8 mouse cellular contexts compared by ENCODE assay signal in the genomic region with DNA sequence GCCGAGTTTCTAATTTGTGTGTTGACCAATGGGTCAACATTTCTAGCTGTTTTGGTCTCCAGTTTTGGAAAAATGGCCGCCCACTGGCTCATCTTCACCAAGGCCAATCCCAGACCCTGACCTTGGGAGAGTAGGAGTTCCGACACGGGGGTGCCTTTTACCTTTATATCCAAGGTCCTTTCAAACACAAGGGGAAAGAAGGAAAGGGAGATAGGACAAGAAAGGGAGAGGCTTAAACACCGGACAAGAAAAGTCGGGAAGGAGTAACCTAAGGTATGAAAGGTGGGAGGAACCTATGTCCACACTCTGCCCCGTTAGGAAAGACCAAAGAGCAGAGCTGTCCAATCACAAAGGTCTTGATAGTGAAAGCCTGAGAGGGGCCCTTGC. TPM values are rescaled to one million over a fixed set of nuclear protein-coding genes. Genes with fewer than 3 reads are reported as not detected.
DNase-seq lines count a peak whose midpoint lies in the region; ATAC-seq and TF ChIP-seq lines count a peak whose summit lies in the region.

No protein-coding gene starts in this region.

- ATAC-seq in heart, embryonic 13.5 days (ENCODE audit: extremely low read depth, insufficient number of reproducible peaks, low FRiP score, low TSS enrichment), result no peak
- ATAC-seq in stomach, embryonic 14.5 days (ENCODE audit: insufficient number of reproducible peaks, insufficient read depth, low FRiP score, low read depth), result no peak

- peak overlapping the region; percentile 67 for H3K4me3 ChIP-seq in ES-Bruce4 (ENCODE audit: low read depth, low read length)
- peak overlapping the region; percentile 69 for H3K4me3 ChIP-seq in heart, embryonic 13.5 days
- H3K4me3 ChIP-seq in stomach, embryonic 14.5 days (ENCODE audit: low read depth, low read length), result peak overlapping the region; percentile 65

- peaks cover 3% of the 10 kb centered on the region for H3K4me1 ChIP-seq in ES-Bruce4 (ENCODE audit: control insufficient read depth, insufficient read depth, low read length)
- peaks cover 42% of the 10 kb centered on the region for H3K4me1 ChIP-seq in heart, embryonic 13.5 days
- H3K4me1 ChIP-seq in stomach, embryonic 14.5 days (ENCODE audit: control insufficient read depth, insufficient read depth, low read length), result peaks cover 12% of the 10 kb centered on the region; the same call in 1 of the 2 replicates

- TF ChIP-seq EP300 in ES-Bruce4 (IDR thresholded peaks at IDR 0.05; ENCODE audit: insufficient read depth, low read depth, low read length), result no peak

- H3K27me3 ChIP-seq in ES-Bruce4 (ENCODE audit: control insufficient read depth, insufficient read depth, low read length, poor library complexity, severe bottlenecking), result no peaks in the 10 kb centered on the region
- no peaks in the 10 kb centered on the region for H3K27me3 ChIP-seq in heart, embryonic 13.5 days (replicated peaks)
- H3K27me3 ChIP-seq in stomach, embryonic 14.5 days (ENCODE audit: control insufficient read depth, insufficient read depth, low read length), result no peaks in the 10 kb centered on the region

- H3K9ac ChIP-seq in ES-Bruce4 (ENCODE audit: low read depth, poor library complexity, severe bottlenecking), result peak overlapping the region; percentile 70
- H3K9ac ChIP-seq in heart, embryonic 13.5 days, result peak overlapping the region; percentile 91
- peak overlapping the region; percentile 87 for H3K9ac ChIP-seq in stomach, embryonic 14.5 days (replicated peaks; ENCODE audit: low read depth, low read length)

- 18% methylated on average over 7 of the region's 7 CpGs for whole genome bisulfite sequencing in heart, embryonic 13.5 days
- WGBS in stomach, embryonic 14.5 days, result 18% methylated on average over 7 of the region's 7 CpGs

- H3K36me3 ChIP-seq in ES-Bruce4 (ENCODE audit: control insufficient read depth, insufficient read depth, low read length, poor library complexity, severe bottlenecking), result no peaks in the 10 kb centered on the region
- H3K36me3 ChIP-seq in heart, embryonic 13.5 days, result peaks cover 48% of the 10 kb centered on the region
- H3K36me3 ChIP-seq in stomach, embryonic 14.5 days (ENCODE audit: control insufficient read depth, insufficient read depth, low read length), result peaks cover 18% of the 10 kb centered on the region

- no peak for TF ChIP-seq CTCF in ES-Bruce4 (IDR thresholded peaks at IDR 0.05; ENCODE audit: low read depth, low read length)

- no peaks in the 10 kb centered on the region for H3K9me3 ChIP-seq in ES-Bruce4 (replicated peaks; ENCODE audit: control insufficient read depth, insufficient read depth, low read length, poor library complexity, severe bottlenecking)
- no peaks in the 10 kb centered on the region for H3K9me3 ChIP-seq in heart, embryonic 13.5 days
- no peaks in the 10 kb centered on the region for H3K9me3 ChIP-seq in stomach, embryonic 14.5 days (ENCODE audit: control insufficient read depth, low read depth, low read length)

- peak overlapping the region; percentile 79 for H3K27ac ChIP-seq in ES-Bruce4 (ENCODE audit: insufficient read depth, low read length)
- H3K27ac ChIP-seq in heart, embryonic 13.5 days (replicated peaks), result peak overlapping the region; percentile 99
- peak overlapping the region; percentile 97 for H3K27ac ChIP-seq in stomach, embryonic 14.5 days (ENCODE audit: low read length)

- H3K4me2 ChIP-seq in heart, embryonic 13.5 days, result peak overlapping the region; percentile 84
- H3K4me2 ChIP-seq in stomach, embryonic 14.5 days (replicated peaks; ENCODE audit: low read depth, low read length), result peak overlapping the region; percentile 60

- no peak for TF ChIP-seq POLR2A in ES-Bruce4 (IDR thresholded peaks at IDR 0.05; ENCODE audit: insufficient read depth, low read length)

- peak; percentile 12 for DNase-seq in embryo, embryonic 10 days (ENCODE audit: low spot score)
- no peak for DNase-seq in embryo, embryonic 9.5 days (ENCODE audit: extremely low spot score)
- peak; percentile 23 for DNase-seq in liver
- no peak for DNase-seq in right cerebral cortex, postnatal 14 days
- no peak for DNase-seq in adrenal gland, postnatal 10 days

RNA-seq across cellular contexts. Expression of a gene that starts 0.5 kb away (rescaled TPM):
- polyA plus RNA-seq in ES-Bruce4 (2011; ENCODE audit: insufficient read depth, insufficient read length, low read depth, missing spikeins), result 88.6 and 102 TPM in 2 replicates
- 110 and 112 TPM in 2 replicates for polyA plus RNA-seq in heart, embryonic 13.5 days (2015; fragmentation: Nextera tagmentation; extraction: Ambion mirVana)
- 136 and 143 TPM in 2 replicates for polyA plus RNA-seq in stomach, embryonic 14.5 days (2014; fragmentation: Nextera tagmentation; extraction: Ambion mirVana)
- total RNA-seq in adrenal gland, postnatal 10 days (2021), result 10 to 100 TPM; 60.2 to 62.6 TPM

RNA-seq across cellular contexts. Expression of a gene that starts 14.3 kb away (rescaled TPM):
- 13.5 and 14.7 TPM in 2 replicates for polyA plus RNA-seq in ES-Bruce4 (2011; ENCODE audit: insufficient read depth, insufficient read length, low read depth, missing spikeins)
- 12.0 and 12.5 TPM in 2 replicates for polyA plus RNA-seq in heart, embryonic 13.5 days (2015; fragmentation: Nextera tagmentation; extraction: Ambion mirVana)
- 18.2 and 18.4 TPM in 2 replicates for polyA plus RNA-seq in stomach, embryonic 14.5 days (2014; fragmentation: Nextera tagmentation; extraction: Ambion mirVana)
- total RNA-seq in adrenal gland, postnatal 10 days (2021), result 10 to 100 TPM; 37.8 to 47.6 TPM

RNA-seq across cellular contexts. Expression of a gene that starts 26.4 kb away (rescaled TPM):
- polyA plus RNA-seq in ES-Bruce4 (2011; ENCODE audit: insufficient read depth, insufficient read length, low read depth, missing spikeins), result not detected in 2 replicates
- polyA plus RNA-seq in heart, embryonic 13.5 days (2015; fragmentation: Nextera tagmentation; extraction: Ambion mirVana), result not detected in 2 replicates
- not detected in 2 replicates for polyA plus RNA-seq in stomach, embryonic 14.5 days (2014; fragmentation: Nextera tagmentation; extraction: Ambion mirVana)
- total RNA-seq in adrenal gland, postnatal 10 days (2021), result 100 to 1,000 TPM in 1 of 2 experiments, 1 to 10 TPM in 1; 1.6 to 106 TPM

RNA-seq across cellular contexts. Expression of a gene that starts 32.1 kb away (rescaled TPM):
- not detected in 2 replicates for polyA plus RNA-seq in ES-Bruce4 (2011; ENCODE audit: insufficient read depth, insufficient read length, low read depth, missing spikeins)
- polyA plus RNA-seq in heart, embryonic 13.5 days (2015; fragmentation: Nextera tagmentation; extraction: Ambion mirVana), result not detected in 2 replicates
- not detected in 2 replicates for polyA plus RNA-seq in stomach, embryonic 14.5 days (2014; fragmentation: Nextera tagmentation; extraction: Ambion mirVana)
- 10 to 100 TPM in 1 of 2 experiments, not detected in 1; 24.0 TPM for total RNA-seq in adrenal gland, postnatal 10 days (2021)

RNA-seq across cellular contexts. Expression of a gene that starts 38.1 kb away (rescaled TPM):
- 1.0 and 1.4 TPM in 2 replicates for polyA plus RNA-seq in ES-Bruce4 (2011; ENCODE audit: insufficient read depth, insufficient read length, low read depth, missing spikeins)
- not detected in 2 replicates for polyA plus RNA-seq in heart, embryonic 13.5 days (2015; fragmentation: Nextera tagmentation; extraction: Ambion mirVana)
- polyA plus RNA-seq in stomach, embryonic 14.5 days (2014; fragmentation: Nextera tagmentation; extraction: Ambion mirVana), result 0.45 TPM in 1 of 2 replicates, not detected in the other
- total RNA-seq in adrenal gland, postnatal 10 days (2021), result 10 to 100 TPM in 1 of 2 experiments, under 1 TPM in 1; 0.67 to 16.9 TPM

Comparison
In these comparisons a context has a peak if more than half of its experiments do, and no peak if none do; other contexts are left out.
1. DNase-seq: peak in embryo, embryonic 10 days (single experiment) and liver (single experiment); none in embryo, embryonic 9.5 days (single experiment), right cerebral cortex, postnatal 14 days (single experiment) and adrenal gland, postnatal 10 days (single experiment).
2. Peak in every context shown above with its lines, with median percentiles within 50 percentile points of each other: H3K27ac ChIP-seq, H3K4me3 ChIP-seq and H3K9ac ChIP-seq.